Mouse (Mus musculus): ENCODE measurements around the gene Olfr1093.

Olfr1093 gene

DNA sequence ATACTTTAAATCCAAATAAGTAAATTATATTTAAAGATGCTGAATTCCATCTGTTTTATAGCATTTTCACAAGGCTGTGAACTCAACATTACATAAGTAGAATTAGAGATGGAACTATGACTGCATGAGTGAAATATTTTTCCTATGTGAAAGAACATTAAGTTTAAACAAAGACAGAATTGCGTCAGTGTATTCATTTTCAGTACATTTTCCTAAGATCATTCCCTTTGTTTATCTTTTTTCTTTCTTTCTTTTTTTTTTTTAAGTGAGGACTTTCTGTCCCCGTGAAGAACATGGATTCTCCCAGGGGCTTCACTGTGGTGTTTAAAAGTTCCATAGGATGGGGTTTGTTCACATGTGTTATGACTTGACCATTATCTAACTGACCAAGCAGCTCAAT, at the start of gene Olfr1093:
TSS of gene Olfr1093 (plus strand) at position 301 of the 400 bp plus-strand sequence.
- no peak for DNase-seq (ENCODE audit: low read depth in 1 of 2, low spot score in 2 of 2)

- no peak for DNase-seq (ENCODE audit: low read depth in 1 of 2, low spot score in 2 of 2)
These were observed 48.7 kb upstream of the Olfr1093 start, which contains the start of gene Olfr1089 for GRCm38 (mm10) chr2:86733601-86734000. TSS of gene Olfr1089 (minus strand) at chr2:86733701.

DNA sequence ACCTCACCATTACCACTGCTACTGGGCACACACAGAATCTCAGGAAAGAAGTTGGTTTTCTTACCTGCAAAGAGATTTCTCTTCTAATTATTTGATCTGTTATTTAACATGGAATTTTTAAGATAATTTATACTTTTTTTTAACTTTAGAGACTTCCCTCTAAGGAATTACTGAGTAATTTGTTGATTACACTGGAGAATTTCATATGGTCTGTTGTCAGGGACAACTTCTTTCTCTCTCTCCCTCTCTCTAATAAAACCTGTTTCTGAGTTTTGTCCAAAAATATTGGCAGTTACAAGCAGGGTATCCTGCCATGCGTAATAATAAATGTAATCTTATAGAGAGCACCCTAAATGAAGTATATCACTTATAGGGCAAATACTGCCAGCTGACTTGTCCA, 23.4 kb upstream of the Olfr1093 start, which contains the start of gene Olfr1090:
TSS of gene Olfr1090 (minus strand) at position 101 of the 400 bp plus-strand sequence.
- DNase-seq (ENCODE audit: low read depth in 1 of 2, low spot score in 2 of 2), result no peak

DNA sequence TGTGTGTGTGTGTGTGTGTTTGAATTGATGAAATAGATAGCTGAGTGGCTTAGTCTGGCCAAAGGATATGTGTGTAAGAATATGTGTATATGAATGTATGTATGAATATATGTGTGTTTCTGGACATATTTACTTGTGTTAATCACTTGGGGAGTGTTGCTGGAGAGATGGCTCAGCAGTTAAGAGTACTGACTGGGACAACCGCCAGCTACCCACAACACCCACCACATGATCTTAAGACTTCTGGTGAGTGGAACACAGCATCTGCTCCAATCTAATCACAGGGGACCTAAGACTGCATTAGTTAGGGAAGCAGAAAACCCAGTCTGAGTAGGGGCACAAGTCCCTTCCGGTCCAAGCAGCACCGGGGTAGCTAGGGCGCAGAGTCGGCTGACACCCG, 21.2 kb upstream of the Olfr1093 start:
- DNase-seq (ENCODE audit: low read depth in 1 of 2, low spot score in 2 of 2), result no peak

- no peak for DNase-seq (ENCODE audit: low read depth in 1 of 2, low spot score in 2 of 2)
These were observed 27.6 kb downstream of the Olfr1093 start, which contains the start of gene Olfr141 for GRCm38 (mm10) chr2:86809918-86810317. TSS of gene Olfr141 (minus strand) at chr2:86810018.

DNA sequence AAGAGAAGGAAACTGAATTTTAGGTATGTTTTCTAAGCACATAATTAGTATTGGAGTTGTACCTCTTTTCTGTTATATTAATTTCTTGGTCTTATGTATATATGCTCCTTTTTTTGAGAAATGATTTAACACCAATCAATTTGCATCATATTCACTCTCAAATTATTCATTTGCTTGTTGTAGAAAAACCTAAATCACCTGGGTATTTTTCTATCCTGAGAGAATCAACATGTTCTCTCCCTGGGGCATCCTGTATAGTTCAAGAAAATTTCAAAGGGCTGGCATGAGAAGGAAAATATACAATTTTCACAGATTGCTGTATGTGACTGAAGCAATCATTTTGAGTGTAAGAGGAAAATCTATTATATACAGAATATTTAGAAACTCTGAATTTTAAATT, 42.1 kb downstream of the Olfr1093 start, which contains the start of gene Olfr1094:
TSS of gene Olfr1094 (plus strand) at position 301 of the 400 bp plus-strand sequence.
- no peak for DNase-seq (ENCODE audit: low read depth in 1 of 2, low spot score in 2 of 2)
